Mouse (Mus musculus): ENCODE data around the gene Tsen15. TPM values are rescaled to one million over a fixed set of nuclear protein-coding genes. Genes with fewer than 3 reads are reported as not detected.
"Not testable (repeated sequence)": the region's sequence is repeated elsewhere in the genome, so short reads cannot be mapped to it uniquely, and the experiment has no call there.

Gene Tsen15
- polyA plus RNA-seq, 1 experiment, result 18.8 TPM

- peak; percentile 42 for DNase-seq
- H3K4me3 ChIP-seq (ENCODE audit: insufficient read depth, low read depth, low read length), result peak overlapping the region; percentile 62
- H3K36me3 ChIP-seq (ENCODE audit: control insufficient read depth, insufficient read depth, low read length), result no peaks in the 10 kb centered on the region
- TF ChIP-seq CTCF (conservative IDR thresholded peaks at IDR 0.05; ENCODE audit: insufficient read depth, insufficient read length, low read depth, low read length), result no peak
- no peak for TF ChIP-seq POLR2A (IDR thresholded peaks at IDR 0.05; ENCODE audit: low read depth, low read length)
- no peaks in the 10 kb centered on the region for H3K4me1 ChIP-seq (ENCODE audit: control insufficient read depth, insufficient read depth, low read length)
- WGBS, result 16% methylated on average over 14 of the region's 14 CpGs
- no peaks in the 10 kb centered on the region for H3K27me3 ChIP-seq (replicated peaks; ENCODE audit: control insufficient read depth, insufficient read depth, low read length)
- H3K27ac ChIP-seq (ENCODE audit: insufficient read depth, low read depth, low read length), result peak overlapping the region; percentile 59; the same call in 1 of the 2 replicates
These were observed 14.4 kb upstream of the Tsen15 start for GRCm38 (mm10) chr1:152400556-152401540.

GRCm38 (mm10) chr1:152399790-152400555 is 13.5 kb upstream of the Tsen15 start, which contains the start of gene Colgalt2:
TSS of gene Colgalt2 (plus strand) at chr1:152399830.
- Histone ChIP-seq H3K36me3 (ENCODE audit: control insufficient read depth, insufficient read depth, low read length) (no peaks in the 10 kb centered on the region), H3K27ac (ENCODE audit: insufficient read depth, low read depth, low read length) (peak within 1 kb of the TSS; percentile 59), H3K4me1 (ENCODE audit: control insufficient read depth, insufficient read depth, low read length) (no peaks in the 10 kb centered on the region; the same call in 1 of the 2 replicates), H3K4me3 (ENCODE audit: insufficient read depth, low read depth, low read length) (peak within 1 kb of the TSS; percentile 62), H3K27me3 (replicated peaks; ENCODE audit: control insufficient read depth, insufficient read depth, low read length) (no peaks in the 10 kb centered on the region)
- no peak for TF ChIP-seq POLR2A (IDR thresholded peaks at IDR 0.05; ENCODE audit: low read depth, low read length)
- no peak for TF ChIP-seq CTCF (conservative IDR thresholded peaks at IDR 0.05; ENCODE audit: insufficient read depth, insufficient read length, low read depth, low read length)
- 1% methylated on average over 70 of the region's 70 CpGs for WGBS
- DNase-seq, result peak; percentile 74

GRCm38 (mm10) chr1:152398708-152399107 is 12.2 kb upstream of the Tsen15 start:
- H3K36me3 ChIP-seq (ENCODE audit: control insufficient read depth, insufficient read depth, low read length), result no peaks in the 10 kb centered on the region
- H3K4me1 ChIP-seq (ENCODE audit: control insufficient read depth, insufficient read depth, low read length), result no peaks in the 10 kb centered on the region; the same call in 1 of the 2 replicates
- no peak overlapping the region for H3K4me3 ChIP-seq (ENCODE audit: insufficient read depth, low read depth, low read length)
- H3K27ac ChIP-seq (ENCODE audit: insufficient read depth, low read depth, low read length), result no peak overlapping the region
- 90% methylated on average over 1 of the region's 1 CpGs for WGBS
- TF ChIP-seq CTCF (conservative IDR thresholded peaks at IDR 0.05; ENCODE audit: insufficient read depth, insufficient read length, low read depth, low read length), result no peak
- no peak for TF ChIP-seq POLR2A (IDR thresholded peaks at IDR 0.05; ENCODE audit: low read depth, low read length)
- no peaks in the 10 kb centered on the region for H3K27me3 ChIP-seq (replicated peaks; ENCODE audit: control insufficient read depth, insufficient read depth, low read length)
- DNase-seq, result no peak

- H3K36me3 ChIP-seq (ENCODE audit: control insufficient read depth, insufficient read depth, low read length), result no peaks in the 10 kb centered on the region
- H3K27me3 ChIP-seq (replicated peaks; ENCODE audit: control insufficient read depth, insufficient read depth, low read length), result no peaks in the 10 kb centered on the region
- H3K4me3 ChIP-seq (ENCODE audit: insufficient read depth, low read depth, low read length), result no peak overlapping the region
- H3K27ac ChIP-seq (ENCODE audit: insufficient read depth, low read depth, low read length), result peak overlapping the region; percentile 67
- peak; percentile 59 for DNase-seq
- H3K4me1 ChIP-seq (ENCODE audit: control insufficient read depth, insufficient read depth, low read length), result peaks cover under 1% of the 10 kb centered on the region; the same call in 1 of the 2 replicates
- TF ChIP-seq POLR2A (IDR thresholded peaks at IDR 0.05; ENCODE audit: low read depth, low read length) (no peak), CTCF (conservative IDR thresholded peaks at IDR 0.05; ENCODE audit: insufficient read depth, insufficient read length, low read depth, low read length) (no peak)
- WGBS, result 65% methylated on average over 4 of the region's 4 CpGs
These were observed 8.5 kb upstream of the Tsen15 start for GRCm38 (mm10) chr1:152394956-152395515.

- no peak overlapping the region for H3K4me3 ChIP-seq (ENCODE audit: insufficient read depth, low read depth, low read length)
- 84% methylated on average over 3 of the region's 3 CpGs for WGBS
- no peaks in the 10 kb centered on the region for H3K36me3 ChIP-seq (ENCODE audit: control insufficient read depth, insufficient read depth, low read length)
- H3K27ac ChIP-seq (ENCODE audit: insufficient read depth, low read depth, low read length), result no peak overlapping the region
- no peak for DNase-seq
- H3K4me1 ChIP-seq (ENCODE audit: control insufficient read depth, insufficient read depth, low read length), result peaks cover 2% of the 10 kb centered on the region; the same call in 1 of the 2 replicates
- no peak for TF ChIP-seq POLR2A (IDR thresholded peaks at IDR 0.05; ENCODE audit: low read depth, low read length)
- no peak for TF ChIP-seq CTCF (conservative IDR thresholded peaks at IDR 0.05; ENCODE audit: insufficient read depth, insufficient read length, low read depth, low read length)
- H3K27me3 ChIP-seq (replicated peaks; ENCODE audit: control insufficient read depth, insufficient read depth, low read length), result no peaks in the 10 kb centered on the region
These were observed 7.6 kb upstream of the Tsen15 start for GRCm38 (mm10) chr1:152394137-152394536.

GRCm38 (mm10) chr1:152389271-152389670 is 2.8 kb upstream of the Tsen15 start:
- Histone ChIP-seq H3K4me3 (ENCODE audit: insufficient read depth, low read depth, low read length) (no peak overlapping the region), H3K4me1 (ENCODE audit: control insufficient read depth, insufficient read depth, low read length) (peaks cover 6% of the 10 kb centered on the region; the same call in 1 of the 2 replicates), H3K36me3 (ENCODE audit: control insufficient read depth, insufficient read depth, low read length) (no peaks in the 10 kb centered on the region), H3K27ac (ENCODE audit: insufficient read depth, low read depth, low read length) (peak overlapping the region; percentile 56), H3K27me3 (replicated peaks; ENCODE audit: control insufficient read depth, insufficient read depth, low read length) (no peaks in the 10 kb centered on the region)
- DNase-seq, result peak; percentile 61
- TF ChIP-seq CTCF (conservative IDR thresholded peaks at IDR 0.05; ENCODE audit: insufficient read depth, insufficient read length, low read depth, low read length) (no peak), POLR2A (IDR thresholded peaks at IDR 0.05; ENCODE audit: low read depth, low read length) (no peak)

- not testable (repeated sequence) for H3K27me3 ChIP-seq (replicated peaks; ENCODE audit: control insufficient read depth, insufficient read depth, low read length); H3K4me1 ChIP-seq (ENCODE audit: control insufficient read depth, insufficient read depth, low read length); H3K36me3 ChIP-seq (ENCODE audit: control insufficient read depth, insufficient read depth, low read length); DNase-seq; H3K27ac ChIP-seq (ENCODE audit: insufficient read depth, low read depth, low read length)
- peak overlapping the region; percentile 97 for H3K4me3 ChIP-seq (ENCODE audit: insufficient read depth, low read depth, low read length)
- 25% methylated on average over 2 of the region's 4 CpGs for whole genome bisulfite sequencing
These were observed 795 bp downstream of the Tsen15 start for GRCm38 (mm10) chr1:152385693-152386092.

All from kidney, adult 2 months (tissue).